Mouse (Mus musculus) forebrain, embryonic 14.5 days (tissue): Measurements from ENCODE around the gene Tmem237. TPM values are rescaled to one million over a fixed set of nuclear protein-coding genes. Genes with fewer than 3 reads are reported as not detected.

ENCODE experiments used
- ATAC-seq: fragments of 200-750 bp; cut with Nextera tagmentation; 2 replicates; pipeline ENCODE4 v1.8.0; 2017; ENCODE audit warnings: mild to moderate bottlenecking, moderate library complexity
- DNase-seq: peaks from one replicate; pipeline ENCODE4 v3.0.0-alpha.2; 2015; ENCODE audit warnings: low spot score
- H3K27ac ChIP-seq: fragments of 300-500 bp; sonication (generic); 2 replicates; pipeline ENCODE4 v1.5.1; 2014; ENCODE audit warnings: low read depth, mild to moderate bottlenecking, control low read depth, low read length, moderate library complexity
- H3K27me3 ChIP-seq: fragments of 300-500 bp; sonication (generic); replicated peaks from 2 replicates; pipeline ENCODE4 v1.6.1; 2014; ENCODE audit warnings: low read length, control low read depth, mixed read lengths; ENCODE audit not compliant: control insufficient read depth, insufficient read depth
- H3K36me3 ChIP-seq: fragments of 300-500 bp; sonication (generic); 2 replicates; pipeline ENCODE4 v1.6.1; 2014; ENCODE audit warnings: low read length, control low read depth; ENCODE audit not compliant: control insufficient read depth, insufficient read depth
- H3K4me1 ChIP-seq: fragments of 300-500 bp; sonication (generic); 2 replicates; pipeline ENCODE4 v1.6.1; 2014; ENCODE audit warnings: antibody characterized with exemption, low read length, control low read depth; ENCODE audit not compliant: control insufficient read depth, insufficient read depth
- H3K4me2 ChIP-seq: fragments of 300-500 bp; sonication (generic); 2 replicates; pipeline ENCODE4 v1.6.1; 2014; ENCODE audit warnings: mild to moderate bottlenecking, control low read depth, low read length
- H3K4me3 ChIP-seq: fragments of 300-500 bp; sonication (generic); 2 replicates; pipeline ENCODE4 v1.5.1; 2014; ENCODE audit warnings: low read depth, low read length, control low read depth
- H3K9ac ChIP-seq: fragments of 300-500 bp; sonication (generic); 2 replicates; pipeline ENCODE4 v1.6.1; 2014; ENCODE audit warnings: mild to moderate bottlenecking, low read length, control low read depth, moderate library complexity
- H3K9me3 ChIP-seq: fragments of 300-500 bp; sonication (generic); replicated peaks from 2 replicates; pipeline ENCODE4 v1.6.1; 2016; ENCODE audit warnings: low read length, control low read depth, mixed read lengths; ENCODE audit not compliant: control insufficient read depth
- WGBS: fragments of 180-500 bp; shearing (Covaris S2); extraction: QIAGEN DNeasy Blood & Tissue Kit; methylation state at CpG from one replicate; pipeline ENCODE4 v1.1.7; 2014; 5-methylcytosine and 5-hydroxymethylcytosine counted together
- polyA plus RNA-seq: library from polyadenylated mRNA; unstranded; fragments of >200 nt; fragmentation: Nextera tagmentation; extraction: Ambion mirVana; gene quantifications from 2 replicates; pipeline ENCODE4 v1.2.1, GENCODE M21; 2014

Tmem237 gene
- polyA plus RNA-seq, 1 experiment from 2014 or later = 34.8 TPM

DNA sequence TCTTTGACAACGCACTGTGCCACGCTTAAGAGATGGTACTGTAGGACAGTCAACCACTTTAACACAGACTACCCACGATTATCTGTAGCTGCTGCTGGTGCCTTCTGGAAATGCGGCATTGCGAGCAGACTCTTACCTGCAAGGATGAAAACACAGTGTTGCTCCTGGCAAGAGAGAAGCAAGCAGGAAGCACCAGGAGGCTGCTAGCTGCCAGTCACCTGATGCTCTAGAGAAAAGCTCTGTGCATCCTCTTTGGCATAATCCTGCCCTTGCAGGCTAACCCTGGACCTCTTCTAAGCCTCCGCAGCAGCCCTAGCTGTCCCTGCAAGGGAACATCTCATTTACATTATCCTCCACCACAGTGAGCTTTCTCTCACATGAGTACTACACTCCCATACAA, 41.2 kb upstream of the Tmem237 start:
- H3K27ac ChIP-seq = no peak overlapping the region
- H3K27me3 ChIP-seq = no peaks in the 10 kb centered on the region
- 71% methylated on average over 6 of the region's 6 CpGs for WGBS
- H3K4me1 ChIP-seq = 0 out of 2 replicates have a peak, but pooled peaks cover 3% of the 10 kb centered on the region
- peaks cover 13% of the 10 kb centered on the region; the same call in 1 of the 2 replicates for H3K36me3 ChIP-seq
- H3K9me3 ChIP-seq = no peaks in the 10 kb centered on the region
- no peak overlapping the region for H3K4me2 ChIP-seq
- no peak for ATAC-seq
- H3K4me3 ChIP-seq = no peak overlapping the region
- H3K9ac ChIP-seq = no peak overlapping the region
- DNase-seq = no peak

DNA sequence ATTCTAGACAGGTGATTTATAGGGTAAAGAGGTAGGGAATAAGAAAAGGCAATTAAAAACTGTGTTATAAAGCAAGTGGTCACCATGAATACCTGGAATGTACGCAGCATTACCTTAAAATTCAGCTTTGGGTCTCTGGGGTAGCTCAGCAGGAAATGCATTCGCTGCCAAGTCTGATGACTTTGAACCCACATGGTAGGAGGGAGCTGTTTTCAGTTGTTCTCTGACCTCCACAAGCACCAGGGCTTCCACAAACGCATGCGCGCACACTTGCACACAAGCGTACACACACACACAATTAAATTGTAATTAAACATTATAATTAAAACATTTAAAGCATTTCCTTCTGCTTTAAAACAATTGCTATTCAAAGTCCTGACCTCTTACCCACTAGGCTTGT, 40.7 kb upstream of the Tmem237 start:
- H3K4me1 ChIP-seq = 0 out of 2 replicates have a peak, but pooled peaks cover 3% of the 10 kb centered on the region
- H3K27ac ChIP-seq = no peak overlapping the region
- H3K9me3 ChIP-seq = no peaks in the 10 kb centered on the region
- no peak overlapping the region for H3K9ac ChIP-seq
- no peaks in the 10 kb centered on the region for H3K27me3 ChIP-seq
- H3K4me3 ChIP-seq = no peak overlapping the region
- 84% methylated on average over 6 of the region's 6 CpGs for WGBS
- H3K4me2 ChIP-seq = no peak overlapping the region
- no peak for DNase-seq
- ATAC-seq = no peak
- peaks cover 11% of the 10 kb centered on the region; the same call in 1 of the 2 replicates for H3K36me3 ChIP-seq

DNA sequence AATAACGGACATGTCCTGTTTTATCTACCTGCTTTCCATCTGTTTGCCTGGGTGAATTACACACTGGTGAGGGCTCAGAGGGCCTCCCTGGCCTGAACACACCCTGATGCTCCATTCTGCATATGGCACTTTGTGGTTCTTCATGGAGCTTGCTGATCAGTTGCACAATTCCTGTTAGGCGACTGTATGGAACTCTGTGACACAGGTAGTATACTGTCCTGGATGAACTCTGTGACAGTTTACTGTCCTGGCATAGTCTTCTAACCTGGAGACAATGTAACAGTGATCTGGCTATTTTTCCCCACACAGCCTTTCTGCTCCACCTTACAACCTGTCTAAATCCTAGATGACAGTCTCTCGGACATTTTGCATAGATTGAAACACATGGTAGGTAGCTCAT, 38.9 kb upstream of the Tmem237 start:
- no peaks in the 10 kb centered on the region for H3K9me3 ChIP-seq
- 84% methylated on average over 3 of the region's 3 CpGs for WGBS
- H3K9ac ChIP-seq = no peak overlapping the region
- ATAC-seq (no peak), DNase-seq (no peak)
- H3K27me3 ChIP-seq = no peaks in the 10 kb centered on the region
- no peak overlapping the region for H3K4me2 ChIP-seq
- H3K27ac ChIP-seq = no peak overlapping the region
- H3K36me3 ChIP-seq = peaks cover 8% of the 10 kb centered on the region; the same call in 1 of the 2 replicates
- H3K4me3 ChIP-seq = no peak overlapping the region
- 0 out of 2 replicates have a peak, but pooled peaks cover 3% of the 10 kb centered on the region for H3K4me1 ChIP-seq

DNA sequence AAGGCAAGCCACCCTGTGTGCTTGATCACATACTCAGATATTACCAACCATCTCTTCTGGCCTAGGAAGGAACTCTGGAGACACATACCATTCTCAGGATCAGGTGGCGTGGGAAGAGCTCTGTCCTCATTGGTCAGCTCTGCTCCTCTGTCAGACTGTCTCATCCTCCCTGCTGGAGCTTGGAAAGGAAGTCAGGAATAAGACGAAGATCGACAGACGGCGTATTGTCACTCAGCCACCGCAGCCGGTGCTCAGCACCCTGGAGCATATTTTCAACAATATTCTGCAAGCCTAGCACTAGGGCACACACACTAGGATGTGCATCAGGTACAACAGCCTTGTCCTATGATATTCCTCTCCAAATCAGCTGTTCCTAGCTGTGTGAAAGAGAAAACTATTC, 38.3 kb upstream of the Tmem237 start:
- Histone ChIP-seq H3K9ac (no peak overlapping the region), H3K36me3 (peaks cover 8% of the 10 kb centered on the region; the same call in 1 of the 2 replicates), H3K4me2 (no peak overlapping the region), H3K27me3 (no peaks in the 10 kb centered on the region), H3K9me3 (no peaks in the 10 kb centered on the region), H3K27ac (no peak overlapping the region), H3K4me3 (no peak overlapping the region), H3K4me1 (no peaks in the 10 kb centered on the region)
- ATAC-seq (no peak), DNase-seq (no peak)
- 83% methylated on average over 7 of the region's 7 CpGs for WGBS

DNA sequence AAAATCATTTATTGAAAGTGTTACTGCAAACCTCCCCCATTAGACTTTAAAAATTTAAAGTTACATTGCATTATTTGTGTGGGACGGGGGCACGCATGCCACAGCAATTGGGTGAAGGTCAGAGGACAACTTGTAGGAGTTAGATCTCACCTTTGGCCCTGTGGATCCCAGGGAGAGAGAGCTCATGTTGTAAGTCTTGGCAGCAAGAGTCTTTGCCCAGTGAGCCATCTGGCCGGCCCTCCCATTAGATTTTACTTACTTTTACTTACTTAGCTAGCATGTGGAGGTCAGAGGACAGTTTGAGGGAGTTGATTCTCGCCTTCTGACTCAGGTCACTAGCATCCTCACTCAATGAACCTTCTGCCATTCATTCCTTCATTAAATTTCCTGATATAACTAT, 37.6 kb upstream of the Tmem237 start:
- Histone ChIP-seq H3K4me2 (no peak overlapping the region), H3K27me3 (no peaks in the 10 kb centered on the region), H3K9me3 (no peaks in the 10 kb centered on the region), H3K36me3 (0 out of 2 replicates have a peak, but pooled peaks cover 1% of the 10 kb centered on the region), H3K27ac (no peak overlapping the region), H3K9ac (no peak overlapping the region), H3K4me1 (no peaks in the 10 kb centered on the region), H3K4me3 (no peak overlapping the region)
- ATAC-seq (no peak), DNase-seq (no peak)
- 91% methylated on average over 4 of the region's 4 CpGs for WGBS

DNA sequence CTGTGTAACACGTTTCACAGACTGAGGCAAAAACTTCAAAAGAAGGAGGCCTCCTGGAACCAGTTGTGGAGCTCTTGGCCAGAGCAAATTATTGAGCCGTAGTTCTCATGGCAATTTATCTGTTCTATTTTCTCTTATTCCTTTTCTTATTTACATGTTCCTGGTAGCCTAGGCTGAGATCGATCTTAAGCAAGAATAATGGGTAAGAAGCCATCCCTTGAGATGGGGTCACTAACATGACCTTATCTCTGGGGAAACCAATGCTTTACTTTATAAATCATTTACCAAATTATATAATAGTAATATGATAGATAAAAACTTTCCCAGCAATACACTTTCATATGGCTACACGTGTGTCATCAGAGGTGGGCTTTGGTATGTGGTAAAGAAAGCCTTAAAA, 32.1 kb upstream of the Tmem237 start:
- Histone ChIP-seq H3K9me3 (no peaks in the 10 kb centered on the region), H3K4me1 (no peaks in the 10 kb centered on the region), H3K9ac (no peak overlapping the region), H3K27me3 (no peaks in the 10 kb centered on the region), H3K36me3 (no peaks in the 10 kb centered on the region), H3K4me3 (no peak overlapping the region), H3K27ac (no peak overlapping the region), H3K4me2 (no peak overlapping the region)
- DNase-seq (no peak), ATAC-seq (no peak)
- 83% methylated on average over 4 of the region's 4 CpGs for WGBS

DNA sequence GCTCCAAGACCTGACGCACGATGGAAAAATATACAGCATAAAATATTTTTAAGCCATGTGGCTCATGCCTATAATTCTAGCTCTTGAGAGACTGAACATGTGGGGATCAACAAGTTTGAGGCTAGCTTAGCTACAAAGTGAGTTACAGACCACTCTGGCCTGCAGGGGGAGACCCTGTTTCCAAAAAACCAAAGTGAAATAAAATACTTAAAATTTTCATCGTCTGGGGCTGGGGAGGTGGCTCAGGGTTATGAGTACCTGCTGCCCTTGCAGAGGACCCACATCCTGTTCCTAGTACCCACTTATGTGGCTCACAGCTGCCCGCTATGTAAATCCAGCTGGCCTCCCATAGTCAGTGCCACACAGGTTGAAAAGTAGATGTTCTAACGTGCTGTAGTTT, 30.3 kb upstream of the Tmem237 start:
- Histone ChIP-seq H3K4me2 (no peak overlapping the region), H3K9ac (no peak overlapping the region), H3K4me3 (no peak overlapping the region), H3K27me3 (no peaks in the 10 kb centered on the region), H3K36me3 (no peaks in the 10 kb centered on the region), H3K27ac (no peak overlapping the region), H3K4me1 (no peaks in the 10 kb centered on the region), H3K9me3 (no peaks in the 10 kb centered on the region)
- DNase-seq (no peak), ATAC-seq (no peak)
- 85% methylated on average over 5 of the region's 5 CpGs for WGBS

DNA sequence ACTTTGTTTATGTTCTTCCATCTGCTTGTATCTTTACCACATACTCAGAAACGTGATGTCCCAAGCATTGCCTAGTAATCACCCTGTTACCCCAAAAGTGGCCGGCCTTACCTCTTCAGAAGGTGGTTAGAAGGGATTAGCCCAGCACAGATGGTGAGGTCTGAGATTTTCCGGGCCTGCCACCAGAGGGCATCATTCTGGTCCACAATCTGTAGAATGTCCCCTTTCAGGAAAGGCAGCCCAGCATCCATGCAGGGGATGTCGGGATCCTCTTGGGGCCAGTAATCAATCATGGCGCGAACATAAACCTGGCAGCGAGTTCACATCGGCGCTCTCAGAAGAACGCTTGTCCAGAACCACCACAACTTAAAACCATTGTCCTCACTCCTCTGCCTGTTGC, 24.3 kb upstream of the Tmem237 start:
- Histone ChIP-seq H3K27ac (no peak overlapping the region), H3K4me3 (no peak overlapping the region), H3K4me2 (no peak overlapping the region), H3K36me3 (no peaks in the 10 kb centered on the region), H3K9ac (no peak overlapping the region), H3K27me3 (no peaks in the 10 kb centered on the region), H3K4me1 (no peaks in the 10 kb centered on the region), H3K9me3 (no peaks in the 10 kb centered on the region)
- ATAC-seq (no peak), DNase-seq (no peak)
- WGBS = 77% methylated on average over 10 of the region's 10 CpGs

DNA sequence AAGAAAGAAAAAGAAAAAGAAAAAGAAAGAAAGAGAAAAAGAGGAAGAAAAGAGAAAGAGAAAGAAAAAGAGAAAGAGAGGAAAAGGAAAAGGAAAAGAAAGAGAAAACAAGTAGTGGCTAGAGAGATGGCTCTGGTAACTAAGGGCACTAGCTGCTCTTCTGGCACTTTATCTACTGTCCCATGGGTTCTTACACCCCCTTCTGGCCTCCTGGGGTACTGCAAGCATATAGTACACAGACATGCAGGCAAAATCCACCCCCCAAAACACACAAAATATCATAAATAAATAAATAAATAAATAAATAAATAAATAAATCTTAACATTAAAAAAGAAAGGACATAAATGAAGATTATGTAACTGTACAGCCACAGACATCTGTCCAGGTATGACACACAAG, 22.6 kb upstream of the Tmem237 start:
- H3K4me3 ChIP-seq = no peak overlapping the region
- no peaks in the 10 kb centered on the region for H3K4me1 ChIP-seq
- no peak overlapping the region for H3K27ac ChIP-seq
- no peaks in the 10 kb centered on the region for H3K9me3 ChIP-seq
- no peaks in the 10 kb centered on the region for H3K36me3 ChIP-seq
- DNase-seq = peak; percentile 65
- no peaks in the 10 kb centered on the region for H3K27me3 ChIP-seq
- H3K4me2 ChIP-seq = no peak overlapping the region
- no peak for ATAC-seq
- no peak overlapping the region for H3K9ac ChIP-seq
